Mouse (Mus musculus) lung, postnatal 10 days (tissue): ENCODE measurements around the gene Igsf8.
A peak's percentile ranks its signal among the peaks of the same experiment; 100 is the strongest.

Experiments used
- DNase-seq: peaks from one replicate; pipeline ENCODE4 v3.0.0; 2021

The Igsf8 gene

DNA sequence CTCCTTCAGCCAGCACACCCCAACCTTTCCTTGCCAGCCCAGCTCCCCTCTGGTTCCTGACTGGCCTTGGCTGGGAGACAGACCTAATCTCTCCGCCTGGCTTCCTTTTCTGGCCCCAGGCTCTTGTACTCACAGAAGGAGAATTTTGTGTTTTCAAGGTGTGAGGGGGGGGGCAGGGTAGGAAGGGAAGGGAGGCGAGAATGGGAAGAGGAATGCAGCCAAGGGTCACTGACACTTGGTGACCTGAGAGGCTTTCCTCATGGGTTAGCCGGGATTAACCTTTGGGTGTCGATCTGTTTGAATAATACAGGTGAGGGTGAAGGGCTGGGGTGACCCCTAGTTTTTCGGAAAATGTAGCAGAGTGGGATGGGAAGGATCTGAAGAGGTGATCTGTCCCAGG lies 12.7 kb downstream of the Igsf8 start:
- no peak for DNase-seq

DNA sequence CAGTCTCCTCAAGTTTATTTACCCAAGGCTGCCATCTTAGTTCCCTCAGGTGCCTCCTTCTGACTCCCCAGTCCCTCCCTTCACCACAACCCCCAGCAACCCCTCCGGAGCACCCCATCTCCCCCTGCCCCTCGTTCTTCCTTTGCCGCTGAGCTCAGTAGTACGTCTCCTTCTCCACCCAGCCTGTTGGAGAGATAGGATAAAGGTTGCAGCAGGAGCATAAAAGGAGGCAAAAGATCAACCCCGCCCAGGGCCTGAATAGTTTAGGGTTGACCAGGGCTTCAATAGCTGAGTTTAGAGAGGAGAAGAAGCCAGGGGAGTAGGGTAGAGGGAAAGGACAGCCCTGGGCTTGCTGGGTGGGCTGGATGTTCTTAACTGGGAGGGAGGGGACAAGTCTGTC lies 13.1 kb downstream of the Igsf8 start:
- no peak for DNase-seq

DNA sequence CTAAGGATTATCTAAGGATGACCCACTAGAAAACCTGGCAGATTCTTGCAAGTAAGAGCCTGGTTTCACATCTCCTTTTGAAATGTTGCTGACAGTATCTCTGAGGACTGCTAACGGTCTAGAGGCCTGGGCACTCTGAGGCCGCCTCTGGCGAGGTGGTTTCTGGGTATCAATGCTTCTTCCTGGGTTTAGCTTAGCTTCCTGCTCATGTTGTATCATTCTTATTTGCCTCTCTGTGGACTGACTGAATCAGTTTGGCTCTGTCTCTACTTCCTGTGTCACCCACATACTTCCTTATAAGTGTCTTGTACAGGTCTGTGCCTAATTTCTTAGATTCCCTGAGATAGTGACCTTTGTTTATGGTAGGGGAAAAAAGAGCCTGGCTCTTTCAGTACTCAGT lies 15.7 kb downstream of the Igsf8 start:
- DNase-seq: no peak

DNA sequence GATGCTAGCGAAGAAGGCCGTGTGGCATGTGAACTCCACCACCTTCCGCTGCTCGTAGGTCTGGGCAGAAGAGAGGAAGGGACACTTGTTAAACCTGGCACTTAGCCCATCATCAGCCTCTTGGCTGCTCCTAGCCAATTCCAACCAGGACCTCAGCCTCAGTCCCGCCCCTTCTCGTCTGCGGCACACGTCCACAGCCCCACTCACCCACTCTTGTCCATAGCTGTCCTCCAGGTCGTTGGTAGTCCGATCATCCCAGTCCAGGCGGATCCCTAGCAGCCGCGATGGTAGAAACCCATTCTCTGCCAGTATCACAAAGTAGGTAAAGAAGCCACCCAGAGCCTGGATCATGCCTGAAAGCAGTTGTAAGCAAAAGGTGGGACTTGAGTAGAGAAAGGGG lies 16.9 kb downstream of the Igsf8 start:
- no peak for DNase-seq

DNA sequence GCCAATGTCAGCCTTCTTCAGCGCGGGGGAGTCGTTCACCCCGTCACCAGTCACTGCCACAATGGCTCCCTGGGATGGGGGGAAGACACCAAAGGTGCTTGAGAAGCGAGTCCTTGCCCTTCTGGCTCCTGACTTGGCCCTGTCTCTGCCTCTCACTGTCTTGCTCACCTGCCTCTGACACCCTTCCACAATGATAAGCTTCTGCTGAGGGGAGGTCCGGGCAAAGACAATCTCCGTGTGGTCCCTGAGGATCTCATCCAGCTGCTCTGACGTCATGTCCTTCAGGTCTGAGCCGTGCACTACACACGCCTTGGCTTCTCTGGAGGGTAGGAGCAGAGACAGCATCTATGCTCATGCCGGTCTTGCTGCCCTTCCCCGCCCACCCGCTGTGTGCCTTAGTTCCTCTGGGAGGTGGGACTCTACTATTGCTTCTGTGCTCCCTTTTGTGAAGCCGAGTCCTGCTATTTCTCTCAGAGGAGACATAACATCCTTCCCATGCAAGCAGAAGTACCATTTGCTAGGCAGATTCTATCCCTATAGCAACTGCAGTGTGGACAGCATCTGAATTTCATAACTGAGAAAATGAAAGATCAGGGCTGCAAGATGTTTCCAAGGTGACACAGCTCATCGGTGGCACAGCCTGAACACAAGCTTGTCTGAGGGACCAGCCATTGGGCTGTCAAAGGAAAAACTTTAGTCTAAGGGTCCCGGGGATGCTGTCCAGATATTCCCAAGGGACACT lies 18.5 kb downstream of the Igsf8 start:
- DNase-seq: no peak

DNA sequence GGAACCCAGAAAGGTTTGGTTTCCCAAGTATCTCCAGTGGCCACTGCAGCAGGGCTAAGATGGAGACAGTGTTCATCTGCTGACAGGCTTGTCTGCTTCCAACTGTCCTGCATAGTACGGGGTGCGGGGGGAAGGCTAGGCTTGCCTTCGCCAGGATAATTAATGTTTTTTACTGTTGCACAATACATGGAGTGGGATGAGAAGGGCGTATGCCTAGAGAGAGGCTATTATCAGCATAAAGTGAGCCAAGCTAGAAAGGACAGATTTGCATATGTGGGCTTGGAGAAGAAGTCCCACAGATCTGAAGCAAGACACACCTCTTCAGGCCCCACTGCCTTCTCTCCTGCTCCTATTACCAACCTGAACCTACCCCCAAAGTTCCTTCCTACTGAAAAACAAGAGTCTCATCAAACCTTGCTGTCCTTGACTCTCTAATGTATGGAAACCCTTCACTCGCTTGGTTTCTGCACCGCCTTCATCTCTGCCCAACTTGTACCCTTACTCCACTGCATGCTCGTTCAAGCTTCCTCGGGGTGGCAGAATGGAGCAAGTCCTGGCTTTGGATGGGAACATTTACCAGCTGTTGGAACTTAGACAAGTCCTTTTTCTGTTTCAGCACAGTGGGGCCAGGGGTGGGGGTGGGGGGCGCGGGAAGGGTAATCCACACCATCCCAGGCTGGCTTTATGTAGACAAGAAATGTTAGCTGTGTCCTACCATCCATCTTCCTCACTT lies 20.2 kb downstream of the Igsf8 start:
- DNase-seq: peak; percentile 38

DNA sequence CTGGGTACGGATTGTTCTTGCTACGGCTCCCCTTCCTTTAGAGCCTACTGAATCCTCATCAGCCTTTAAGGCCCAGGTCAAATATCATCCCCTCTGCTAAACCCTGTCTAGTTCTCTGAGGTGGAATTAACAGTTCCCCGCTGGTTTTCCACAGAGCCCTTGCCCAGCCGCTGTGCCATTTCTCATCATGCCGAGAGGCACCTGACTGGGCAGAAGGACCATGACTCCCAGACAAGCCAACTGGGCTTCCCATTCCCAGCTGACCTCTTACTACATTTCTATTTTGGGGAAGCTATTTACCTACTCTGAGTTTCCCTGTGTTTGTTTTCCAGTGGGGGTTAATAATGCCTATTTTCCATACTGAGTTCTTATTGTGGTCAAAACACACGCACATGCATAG lies 21.6 kb downstream of the Igsf8 start:
- no peak for DNase-seq

DNA sequence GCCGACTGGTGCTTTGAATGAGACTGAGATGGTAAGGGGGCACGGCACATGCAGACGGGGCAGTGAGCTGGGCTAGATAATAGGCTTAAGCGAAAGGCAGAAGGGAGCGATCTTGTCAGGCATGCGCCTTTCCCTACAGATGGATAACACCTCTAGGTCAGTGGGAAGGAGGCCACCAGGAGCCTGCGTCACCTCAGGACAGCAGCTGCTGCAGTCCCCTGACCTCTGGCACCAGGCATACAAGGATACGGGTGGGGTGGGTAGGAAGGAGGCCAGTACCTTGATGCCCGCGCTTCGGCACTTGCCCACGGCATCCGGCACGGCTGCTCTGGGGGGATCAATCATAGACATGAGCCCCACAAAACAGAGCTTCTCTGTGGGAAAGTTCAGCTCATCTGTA lies 22.8 kb downstream of the Igsf8 start:
- no peak for DNase-seq

DNA sequence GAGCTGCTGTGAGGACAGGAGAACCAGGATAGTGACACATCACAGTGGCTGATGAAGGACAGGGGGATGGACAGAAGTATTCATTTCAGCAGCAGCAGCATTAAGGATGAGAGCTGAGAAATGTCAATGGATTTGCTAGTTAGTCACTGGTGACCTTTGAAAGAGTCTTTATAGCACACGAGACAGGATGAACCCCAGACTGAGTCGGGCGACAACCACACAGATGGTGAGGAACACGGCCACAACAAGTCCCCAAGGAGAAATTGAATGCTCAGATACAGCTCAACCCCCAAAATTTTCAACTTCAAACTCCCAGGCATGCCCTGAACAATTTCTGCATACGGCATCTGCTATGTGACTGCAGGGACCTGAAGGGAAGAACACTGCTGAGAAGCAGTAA lies 25.3 kb downstream of the Igsf8 start:
- DNase-seq: no peak

DNA sequence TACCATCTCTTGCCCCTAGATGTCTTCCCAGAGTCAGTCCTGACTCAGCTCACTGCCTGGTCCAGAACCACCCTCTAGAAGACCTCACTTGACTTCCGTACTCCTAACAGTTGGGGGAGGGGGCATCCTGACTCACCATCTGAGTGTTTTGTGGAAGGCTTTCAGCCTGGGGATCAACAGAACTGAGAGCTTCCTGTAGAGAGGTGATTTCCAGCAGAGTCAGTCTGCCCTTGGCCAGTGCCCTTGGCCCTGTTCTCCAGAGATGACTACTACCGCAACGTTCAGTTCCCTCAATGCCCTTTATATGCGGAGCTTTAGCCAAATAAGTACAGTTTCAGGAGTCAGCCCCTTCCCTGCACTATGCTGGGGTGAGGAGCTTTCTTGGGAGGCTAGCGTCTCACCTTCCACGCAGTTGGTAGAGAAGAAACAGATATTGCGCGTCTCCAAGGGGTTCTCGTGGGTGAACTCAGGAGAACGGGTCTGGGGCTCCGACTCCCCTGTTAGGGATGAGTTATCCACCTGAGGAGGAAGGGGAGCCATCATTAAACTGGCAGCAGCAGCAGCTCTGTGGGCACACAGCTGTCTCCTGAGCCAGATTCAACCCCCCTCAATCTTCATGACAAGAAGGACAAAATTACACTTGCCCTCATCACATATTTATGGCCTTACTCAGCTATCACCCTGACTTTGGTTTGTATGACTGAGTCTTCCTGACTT lies 27.6 kb downstream of the Igsf8 start:
- no peak for DNase-seq

DNA sequence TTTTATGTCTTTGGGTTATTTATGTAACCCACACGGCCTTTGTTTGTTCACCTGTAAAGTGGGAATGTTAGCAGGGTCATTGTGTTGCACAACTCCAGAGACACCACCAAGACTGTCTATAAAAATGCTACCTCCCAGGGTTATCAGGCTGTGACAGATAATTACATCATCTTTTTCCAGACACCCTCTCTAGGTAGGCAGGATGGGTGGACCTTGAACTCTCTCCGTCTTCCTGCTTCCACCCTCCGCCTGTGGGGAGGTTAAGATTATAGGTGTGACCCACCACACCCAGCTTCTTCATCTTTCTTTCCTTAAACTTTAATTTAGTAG lies 28.1 kb downstream of the Igsf8 start:
- no peak for DNase-seq

DNA sequence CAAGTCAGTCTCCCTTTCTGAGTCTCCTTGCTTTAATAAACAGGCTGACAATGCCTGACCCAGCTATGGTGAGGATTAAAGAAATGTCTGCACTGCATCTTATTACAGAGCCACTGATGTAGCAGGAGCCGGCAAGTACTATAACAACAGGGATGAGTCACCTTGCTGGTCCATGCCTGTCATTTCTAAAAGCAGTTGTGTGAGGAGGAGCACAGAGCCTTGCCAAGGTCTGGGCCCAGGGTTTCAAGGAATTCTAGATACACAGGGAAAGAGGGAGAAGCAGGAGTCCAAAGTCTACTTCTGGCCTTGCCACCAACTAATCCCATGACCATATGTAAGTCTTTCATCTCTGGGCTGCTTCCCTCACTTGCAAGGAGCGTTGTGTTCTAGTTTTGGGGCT lies 31.4 kb downstream of the Igsf8 start:
- DNase-seq: no peak

DNA sequence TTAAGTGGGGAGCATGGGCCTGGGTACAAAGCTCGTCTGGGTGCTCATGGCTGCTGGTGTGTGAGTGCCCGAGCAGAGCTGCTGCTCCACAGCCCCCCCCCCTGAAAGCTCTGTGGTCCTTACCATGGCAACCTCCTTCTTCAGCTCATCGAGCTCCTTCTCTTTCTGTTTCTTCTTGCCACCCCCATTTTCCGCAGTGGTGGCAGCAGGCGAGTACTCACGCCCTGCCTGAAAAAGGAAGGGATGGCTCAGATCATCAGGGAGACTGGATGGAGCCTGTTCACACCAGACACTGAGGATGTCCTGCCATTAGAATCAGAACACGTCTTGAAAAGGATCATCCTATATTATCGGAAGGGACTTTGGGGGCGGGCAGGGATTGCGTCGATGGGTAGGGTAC lies 32.0 kb downstream of the Igsf8 start:
- no peak for DNase-seq

DNA sequence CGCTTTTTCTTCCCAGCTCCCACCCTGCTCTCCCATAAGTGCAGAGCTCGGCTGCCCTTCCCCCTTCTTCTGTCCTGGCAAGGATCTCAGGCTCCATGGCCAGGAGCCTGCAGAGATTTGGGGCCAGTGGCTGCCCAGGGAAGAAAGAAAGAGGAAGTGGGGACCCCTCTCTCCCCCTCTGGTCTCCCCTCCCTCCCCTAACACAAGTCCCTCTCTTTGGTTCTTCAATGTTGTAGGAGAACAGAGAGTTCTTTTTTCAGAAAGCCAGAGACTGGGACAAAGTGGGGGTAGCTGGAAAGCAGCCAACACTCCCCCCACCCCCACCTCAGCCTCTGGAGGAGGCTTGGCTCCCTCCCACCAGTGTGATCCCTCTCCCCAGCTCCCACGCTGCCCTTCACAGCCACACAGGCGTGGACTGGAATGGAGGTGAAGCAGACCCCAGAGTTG lies 34.3 kb downstream of the Igsf8 start:
- DNase-seq: peak; percentile 52

DNA sequence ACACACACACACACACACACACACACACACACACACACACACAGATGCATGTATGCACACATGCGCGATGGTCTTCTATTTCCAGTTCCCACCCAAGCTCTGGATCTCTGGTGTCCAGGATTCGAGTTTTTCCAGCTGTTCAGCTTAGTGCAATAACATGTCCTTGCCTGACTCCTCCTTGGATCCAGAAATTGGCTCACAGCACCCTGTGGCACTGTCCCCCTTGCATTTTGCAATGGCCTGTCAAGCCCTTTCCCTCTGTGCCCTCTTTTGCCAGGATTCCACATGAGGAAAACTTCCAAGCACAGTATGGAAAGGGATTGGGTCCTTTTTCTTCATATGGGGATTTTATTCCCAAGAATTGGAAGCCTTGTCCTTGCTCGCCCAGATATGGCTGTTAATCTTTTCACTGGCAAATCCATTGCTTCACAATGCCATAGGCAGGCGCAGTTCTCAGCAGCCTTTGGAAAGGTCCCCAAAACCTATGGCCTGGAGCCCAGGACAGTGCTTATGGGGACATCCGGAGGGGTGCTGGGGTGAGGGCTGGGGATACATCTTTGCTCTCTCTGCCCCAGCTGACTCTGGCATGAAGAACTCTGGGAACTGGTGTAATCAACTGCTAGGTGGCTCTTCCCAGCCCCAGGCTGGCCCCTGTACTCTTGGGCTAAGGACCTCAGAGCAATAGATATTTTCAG lies 35.5 kb downstream of the Igsf8 start:
- peak; percentile 73 for DNase-seq

DNA sequence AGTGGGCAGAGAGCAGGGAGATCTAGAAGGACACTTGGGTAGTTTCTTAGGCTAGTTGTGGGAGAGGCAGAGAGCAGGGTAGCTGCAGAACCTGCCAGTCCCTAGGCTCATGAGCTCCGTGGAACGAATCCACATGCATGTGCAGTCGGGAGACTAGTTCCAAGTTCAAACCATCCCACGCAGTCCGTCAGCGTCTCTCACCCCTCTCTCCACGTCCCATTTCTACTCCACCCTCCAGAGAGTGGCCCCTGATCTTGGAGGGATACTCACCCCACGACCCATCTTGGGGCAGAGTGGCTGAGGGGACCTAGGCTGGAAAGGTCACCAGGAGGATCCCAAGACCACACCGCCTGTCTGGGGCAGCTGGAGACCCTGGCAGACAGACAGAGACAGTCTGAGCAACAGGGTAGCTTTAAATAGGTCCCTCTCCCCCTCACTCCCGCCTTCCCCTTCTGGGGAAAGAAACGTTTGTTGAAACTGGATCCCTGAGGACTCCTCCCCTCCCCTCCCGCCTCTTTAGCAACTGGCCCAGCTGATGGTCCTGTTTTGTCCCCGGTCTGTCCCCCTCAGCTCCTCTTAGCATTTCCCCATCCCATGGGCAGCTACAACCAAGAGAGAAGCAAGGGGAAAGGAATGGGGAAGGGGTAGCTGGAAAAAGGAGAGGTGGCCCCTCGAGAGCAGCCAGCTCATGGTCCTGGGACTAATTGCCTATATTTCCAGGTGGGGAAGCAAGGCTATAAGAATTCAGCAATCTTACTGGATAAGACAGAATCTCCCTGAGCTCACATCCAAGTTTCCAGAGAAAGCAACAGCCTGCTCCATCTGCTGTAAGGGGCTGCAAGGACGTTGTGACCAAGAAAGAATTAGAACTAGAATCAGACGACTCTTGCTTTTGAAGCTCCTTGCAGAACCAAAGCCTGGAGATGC lies 36.4 kb downstream of the Igsf8 start, which contains the start of gene Atp1a2:
TSS of gene Atp1a2 (minus strand) at position 454 of the 927 bp plus-strand sequence.
- peak; percentile 86 for DNase-seq

DNA sequence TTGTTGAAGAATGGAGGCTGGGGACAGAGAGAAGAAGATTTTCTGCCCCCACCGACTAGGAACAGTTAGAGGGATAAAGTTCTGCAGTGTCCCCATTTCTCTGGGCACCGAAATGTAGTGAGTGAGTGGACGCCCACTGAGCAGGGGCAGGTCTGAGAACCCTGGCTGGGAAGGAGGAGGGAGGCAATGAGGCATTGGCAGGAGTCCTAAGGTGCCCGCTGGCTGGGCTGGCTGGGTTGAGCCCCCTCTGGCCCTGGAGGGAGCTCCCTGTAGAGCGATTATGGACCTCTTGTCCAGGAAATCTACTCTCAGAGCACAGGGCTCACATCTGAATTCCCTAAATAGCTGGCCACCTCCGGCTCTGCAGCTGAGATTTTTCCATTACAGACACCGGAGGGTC lies 38.1 kb downstream of the Igsf8 start:
- no peak for DNase-seq

DNA sequence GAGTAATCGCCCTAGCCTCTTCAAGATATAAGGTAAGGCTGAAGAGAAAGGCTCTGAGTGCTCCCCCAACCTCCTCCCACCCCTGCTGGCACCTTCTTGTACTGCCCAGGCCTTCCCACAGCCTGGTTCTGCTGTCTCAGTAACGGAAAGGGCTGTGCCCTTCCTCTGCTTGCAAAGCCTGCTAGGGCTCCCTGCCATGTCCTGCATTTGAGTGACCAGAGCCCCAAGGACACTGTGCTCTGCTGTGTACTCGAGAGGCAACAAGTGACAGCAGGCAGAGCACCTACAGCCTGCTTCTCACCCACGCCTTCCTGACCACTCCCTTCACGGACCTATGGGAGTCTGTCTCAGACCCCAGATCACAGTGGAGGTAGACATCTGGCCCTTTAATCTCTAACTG lies 38.8 kb downstream of the Igsf8 start:
- peak; percentile 54 for DNase-seq

DNA sequence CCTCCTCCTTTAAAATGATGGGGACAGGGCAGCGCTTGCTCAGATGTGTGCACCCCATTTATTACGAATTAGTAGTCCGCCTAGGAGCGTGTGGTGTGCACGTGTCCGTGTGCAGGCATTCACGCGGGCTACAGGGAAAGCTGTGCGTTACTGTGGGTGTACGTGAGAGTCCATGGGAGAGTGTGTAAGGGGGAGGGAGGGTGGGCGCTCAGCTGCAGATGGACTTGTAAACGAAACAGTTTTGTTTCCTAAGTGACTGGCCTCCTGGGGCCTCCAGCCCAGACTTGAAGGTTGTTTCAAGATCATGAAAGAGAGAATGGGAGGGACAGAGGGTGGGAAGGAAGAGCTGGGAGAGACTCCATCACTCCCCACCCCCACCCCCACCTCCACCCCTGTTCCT lies 39.7 kb downstream of the Igsf8 start:
- no peak for DNase-seq

DNA sequence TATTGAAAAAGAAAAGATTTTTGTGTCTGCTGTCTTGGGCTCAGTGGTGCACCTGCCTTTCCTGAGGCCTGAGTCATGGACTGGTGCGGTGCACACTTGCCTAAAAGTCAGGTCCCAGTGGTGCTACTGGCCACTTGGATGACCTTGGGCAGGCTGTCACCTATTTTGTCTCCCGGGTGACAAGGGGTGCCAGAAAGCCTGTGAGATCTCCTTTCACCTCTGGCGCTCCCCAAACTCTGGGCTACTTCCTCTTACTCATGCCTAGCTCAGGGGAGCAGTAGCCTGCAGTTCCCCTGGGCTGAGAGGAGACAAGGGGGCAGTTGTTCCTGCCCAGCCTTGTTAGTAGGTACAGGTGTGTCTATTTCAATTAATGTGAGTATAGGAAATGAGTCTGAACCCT lies 40.9 kb downstream of the Igsf8 start:
- DNase-seq: no peak

DNA sequence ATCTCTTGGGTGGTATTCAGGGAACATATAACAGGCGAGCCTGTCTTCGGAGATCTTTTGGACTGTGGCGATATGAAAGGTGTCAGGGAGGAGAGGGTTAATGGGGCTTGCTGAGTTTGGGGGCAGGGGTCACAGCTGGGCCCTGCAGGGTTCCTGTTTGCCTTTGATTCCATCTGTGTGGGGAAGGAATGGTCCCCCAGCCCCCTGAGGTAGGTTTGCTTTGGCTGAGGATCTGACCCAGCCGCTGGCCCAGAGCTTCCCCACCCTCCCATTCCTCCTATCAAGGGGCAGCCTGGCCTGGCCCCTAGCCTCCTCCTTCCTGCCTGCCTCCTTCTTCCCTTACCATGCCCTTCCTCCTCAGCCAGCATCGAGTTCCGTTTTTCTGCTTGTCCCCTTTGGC lies 41.4 kb downstream of the Igsf8 start:
- no peak for DNase-seq

DNA sequence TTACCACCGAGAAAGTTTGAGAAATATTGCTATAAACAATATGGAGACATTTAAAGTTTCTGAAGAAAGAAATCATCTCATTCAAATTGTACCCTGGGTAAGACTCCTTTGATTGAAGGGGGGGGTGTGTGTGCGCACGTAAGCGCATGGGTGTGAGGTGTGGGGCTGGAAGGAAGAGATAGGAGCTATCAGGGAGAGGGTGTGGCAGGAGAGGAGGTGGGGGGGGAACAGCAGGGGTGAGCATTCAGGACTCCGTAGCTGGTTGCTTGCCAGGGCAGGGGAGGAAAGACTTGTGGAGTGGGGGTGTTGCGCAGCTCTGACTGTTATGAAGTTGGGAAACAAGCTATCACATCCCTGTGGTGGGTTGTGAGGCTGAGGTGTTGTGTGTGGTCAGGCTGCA lies 43.0 kb downstream of the Igsf8 start:
- DNase-seq: no peak
